Mouse (Mus musculus) lung, embryonic 14.5 days (tissue): ENCODE measurements around the gene Gpr26. TPM values are rescaled to one million over a fixed set of nuclear protein-coding genes. Genes with fewer than 3 reads are reported as not detected.

Experiments
- ATAC-seq: fragments of 200-750 bp; cut with Nextera tagmentation; 2 replicates; pipeline ENCODE4 v1.8.0; 2017; ENCODE audit warnings: mild to moderate bottlenecking, moderate TSS enrichment, moderate library complexity; ENCODE audit not compliant: insufficient read depth
- DNase-seq: peaks from one replicate; pipeline ENCODE4 v3.0.0-alpha.2; 2015
- H3K27ac ChIP-seq: fragments of 300-500 bp; sonication (generic); 2 replicates; pipeline ENCODE4 v1.5.1; 2014; ENCODE audit warnings: low read depth, mild to moderate bottlenecking, moderate library complexity
- H3K27me3 ChIP-seq: fragments of 300-500 bp; sonication (generic); 2 replicates; pipeline ENCODE4 v1.6.1; 2014; ENCODE audit warnings: low read length, control low read depth; ENCODE audit not compliant: insufficient read depth
- H3K36me3 ChIP-seq: fragments of 300-500 bp; sonication (generic); 2 replicates; pipeline ENCODE4 v1.6.1; 2014; ENCODE audit warnings: control low read depth; ENCODE audit not compliant: insufficient read depth
- H3K4me1 ChIP-seq: fragments of 300-500 bp; sonication (generic); 2 replicates; pipeline ENCODE4 v1.6.1; 2014; ENCODE audit warnings: antibody characterized with exemption, control low read depth; ENCODE audit not compliant: insufficient read depth
- H3K4me2 ChIP-seq: fragments of 300-500 bp; sonication (generic); 2 replicates; pipeline ENCODE4 v1.6.1; 2014; ENCODE audit warnings: mild to moderate bottlenecking
- H3K4me3 ChIP-seq: fragments of 300-500 bp; sonication (generic); 2 replicates; pipeline ENCODE4 v1.5.1; 2014; ENCODE audit warnings: low read depth, low read length
- H3K9ac ChIP-seq: fragments of 300-500 bp; sonication (generic); 2 replicates; pipeline ENCODE4 v1.6.1; 2014
- H3K9me3 ChIP-seq: fragments of 300-500 bp; sonication (generic); 2 replicates; pipeline ENCODE4 v1.6.1; 2016; ENCODE audit warnings: low read depth, low read length, control low read depth
- CTCF ChIP-seq: IDR thresholded peaks from 2 replicates; pipeline ENCODE4 v1.5.1; 2016; ENCODE audit warnings: antibody characterized with exemption, low read depth
- WGBS: fragments of 180-500 bp; shearing (Covaris S2); extraction: QIAGEN DNeasy Blood & Tissue Kit; methylation state at CpG from one replicate; pipeline ENCODE4 v1.1.7; 2014; 5-methylcytosine and 5-hydroxymethylcytosine counted together
- polyA plus RNA-seq: library from polyadenylated mRNA; unstranded; fragments of >200 nt; fragmentation: Nextera tagmentation; extraction: Ambion mirVana; gene quantifications from 2 replicates; pipeline ENCODE4 v1.2.1, GENCODE M21; 2014

Gpr26 gene
- polyA plus RNA-seq, 1 experiment from 2014 or later: not detected

DNA sequence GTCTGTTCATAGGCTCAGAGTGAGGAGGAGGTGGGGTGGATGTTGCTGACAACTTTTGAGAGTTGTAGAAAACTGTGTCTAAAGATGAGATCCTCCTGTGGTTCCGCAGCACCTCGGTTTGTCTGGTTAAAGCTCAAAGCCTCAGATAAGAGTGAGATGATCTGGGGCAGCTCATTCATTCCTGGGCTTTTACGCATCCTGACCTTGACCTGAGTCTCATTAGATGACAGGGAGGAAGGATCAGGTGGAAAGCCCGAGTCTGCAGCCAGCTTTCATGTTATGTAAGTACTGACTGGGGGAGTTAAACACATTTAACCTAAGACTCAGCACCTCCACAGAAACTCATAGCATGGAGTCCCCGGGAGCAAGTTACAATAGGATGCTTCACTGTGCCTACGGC lies 60.4 kb downstream of the Gpr26 start:
- TF ChIP-seq CTCF: no peak
- Histone ChIP-seq H3K36me3 (no peaks in the 10 kb centered on the region), H3K9ac (no peak overlapping the region), H3K27ac (no peak overlapping the region), H3K4me3 (no peak overlapping the region), H3K27me3 (no peaks in the 10 kb centered on the region), H3K4me2 (no peak overlapping the region), H3K9me3 (no peaks in the 10 kb centered on the region), H3K4me1 (no peaks in the 10 kb centered on the region)
- ATAC-seq (no peak), DNase-seq (no peak)
- 41% methylated on average over 6 of the region's 6 CpGs for WGBS

DNA sequence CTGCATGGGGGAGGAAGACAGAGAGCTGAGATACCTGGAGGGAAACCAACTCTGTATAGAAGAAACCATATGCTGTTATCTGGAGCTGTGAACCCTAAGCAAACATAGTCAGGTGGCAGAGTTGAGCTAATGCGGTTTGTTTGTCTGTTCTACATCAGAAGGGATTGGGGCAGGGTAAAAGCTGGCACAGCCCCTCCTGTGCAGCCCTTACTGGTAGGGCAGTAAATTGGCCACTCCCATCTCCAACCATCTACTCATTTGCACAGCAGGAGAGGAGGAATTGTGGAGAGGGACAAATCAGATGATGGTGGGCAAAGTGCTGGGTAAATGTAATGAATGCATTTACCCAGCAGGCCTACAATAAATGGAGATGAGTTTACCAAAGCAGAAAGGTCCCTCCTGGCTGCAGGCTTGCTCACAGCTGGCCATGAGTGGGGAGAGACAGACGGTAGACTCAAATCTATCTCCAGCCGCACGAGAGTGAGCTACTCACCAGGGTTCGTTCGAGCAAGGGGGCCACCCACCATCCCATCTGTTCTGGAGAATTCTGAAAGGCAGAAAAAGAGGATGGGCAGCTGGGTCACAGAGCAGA lies 65.8 kb downstream of the Gpr26 start:
- H3K36me3 ChIP-seq: no peaks in the 10 kb centered on the region
- ATAC-seq (no peak), DNase-seq (no peak)
- no peak for TF ChIP-seq CTCF
- no peak overlapping the region for H3K4me3 ChIP-seq
- no peak overlapping the region for H3K27ac ChIP-seq
- no peaks in the 10 kb centered on the region for H3K4me1 ChIP-seq
- no peaks in the 10 kb centered on the region for H3K9me3 ChIP-seq
- no peak overlapping the region for H3K9ac ChIP-seq
- no peaks in the 10 kb centered on the region for H3K27me3 ChIP-seq
- WGBS: 57% methylated on average over 6 of the region's 6 CpGs
- no peak overlapping the region for H3K4me2 ChIP-seq

Other genes with a start within 250 kb of the Gpr26 start
- gene Cpxm2, start 188.3 kb downstream of the Gpr26 start, polyA plus RNA-seq: 0.50 and 0.54 TPM in 2 replicates